Mouse (Mus musculus) liver, adult 2 months (tissue): Measurements from ENCODE around the gene Dock9.

Source experiments
- CTCF ChIP-seq: fragments of 200-500 bp; IDR thresholded peaks from 2 replicates; pipeline ENCODE4 v1.5.1; 2011; ENCODE audit warnings: low read depth, low read length, control low read depth
- POLR2A ChIP-seq: fragments of 200-500 bp; IDR thresholded peaks from 2 replicates; pipeline ENCODE4 v1.6.1; 2011; ENCODE audit warnings: low read length, control low read depth; ENCODE audit not compliant: insufficient read depth; ENCODE audit errors: extremely low read depth

GRCm38 (mm10) chr14:121747360-121747759, 50.3 kb downstream of the Dock9 start:
- TF ChIP-seq POLR2A (no peak), CTCF (no peak)
